Mouse (Mus musculus): ENCODE measurements at regions not wholly inside any gene's neighbourhood (a gene's known extent, or its start where the extent isn't known, plus 50 kb on each side); places are given as distances from the start of the nearest gene placed in this dataset.

DNA sequence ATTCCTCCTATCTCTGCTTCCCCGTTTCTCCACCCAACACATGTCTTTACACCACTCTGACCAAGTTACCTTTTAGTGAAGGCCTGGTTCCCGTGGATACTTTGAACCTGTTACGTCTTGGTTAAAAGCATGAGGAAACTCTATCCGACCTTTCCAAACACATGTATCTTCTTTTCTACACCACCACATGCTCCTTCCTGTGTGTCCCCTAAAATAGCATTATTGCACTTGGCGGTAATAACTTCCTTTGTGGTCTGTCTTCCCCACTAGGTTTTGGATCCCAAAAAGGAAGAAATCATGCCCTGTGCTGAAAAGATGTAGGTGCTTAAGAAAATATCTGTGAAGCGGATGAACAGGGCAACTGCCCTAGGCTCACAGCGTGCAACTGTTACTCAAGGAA is 153.1 kb downstream of the Tgfb2 start:
- Histone ChIP-seq H3K27me3 (ENCODE audit: control insufficient read depth, insufficient read depth, low read length) (no peaks in the 10 kb centered on the region; the same call in 1 of the 2 replicates), H3K27ac (ENCODE audit: insufficient read depth, low read length) (no peak overlapping the region), H3K4me3 (replicated peaks; ENCODE audit: insufficient read depth, low read depth, low read length) (no peak overlapping the region), H3K4me1 (ENCODE audit: control insufficient read depth, insufficient read depth, low read length) (no peaks in the 10 kb centered on the region)
- WGBS: 96% methylated on average over 7 of the region's 7 CpGs
- DNase-seq: no peak
- TF ChIP-seq POLR2A (IDR thresholded peaks at IDR 0.05; ENCODE audit: borderline replicate concordance, insufficient read depth, low read length): no peak
- no peak for TF ChIP-seq CTCF (IDR thresholded peaks at IDR 0.05; ENCODE audit: borderline replicate concordance, insufficient read depth, low read depth, low read length)

DNA sequence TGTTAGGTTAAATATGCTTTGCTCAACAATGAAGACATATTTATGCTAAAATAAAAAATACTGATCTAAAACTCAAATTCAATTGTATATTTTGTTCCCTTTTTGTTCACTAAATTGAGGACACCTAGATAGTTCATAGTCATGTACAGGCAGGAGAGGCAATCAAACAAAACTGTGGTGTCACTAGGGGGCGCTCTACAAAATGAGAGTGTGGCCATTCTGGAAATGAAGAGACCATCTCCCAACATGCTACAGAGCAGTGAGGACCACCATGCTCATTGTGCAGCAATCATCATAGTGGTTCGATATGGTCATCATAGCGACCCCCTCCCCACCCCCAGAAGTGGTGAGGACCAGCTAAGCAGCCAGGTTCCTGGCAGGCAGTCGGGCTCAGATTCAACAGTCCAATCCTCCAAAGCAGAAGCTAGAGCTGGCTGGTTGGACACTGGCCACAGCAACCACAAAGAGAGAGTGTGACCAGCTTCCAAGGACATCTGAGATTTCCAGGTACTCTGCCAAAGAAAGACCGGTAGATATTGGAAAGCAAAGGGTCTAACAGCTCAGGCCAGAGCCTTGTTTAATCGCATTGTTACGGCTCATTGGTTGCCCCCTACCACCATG is 155.4 kb downstream of the Tgfb2 start:
- no peaks in the 10 kb centered on the region for H3K4me1 ChIP-seq (ENCODE audit: control insufficient read depth, insufficient read depth, low read length)
- H3K4me3 ChIP-seq (replicated peaks; ENCODE audit: insufficient read depth, low read depth, low read length): no peak overlapping the region
- DNase-seq: peak; percentile 4 to 8
- no peak overlapping the region for H3K27ac ChIP-seq (ENCODE audit: insufficient read depth, low read length)
- WGBS: 12% methylated on average over 7 of the region's 7 CpGs
- H3K27me3 ChIP-seq (ENCODE audit: control insufficient read depth, insufficient read depth, low read length): no peaks in the 10 kb centered on the region; the same call in 1 of the 2 replicates
- TF ChIP-seq CTCF (IDR thresholded peaks at IDR 0.05; ENCODE audit: borderline replicate concordance, insufficient read depth, low read depth, low read length) (peak; percentile 14; the same call in 1 of the 2 replicates), POLR2A (IDR thresholded peaks at IDR 0.05; ENCODE audit: borderline replicate concordance, insufficient read depth, low read length) (no peak)

DNA sequence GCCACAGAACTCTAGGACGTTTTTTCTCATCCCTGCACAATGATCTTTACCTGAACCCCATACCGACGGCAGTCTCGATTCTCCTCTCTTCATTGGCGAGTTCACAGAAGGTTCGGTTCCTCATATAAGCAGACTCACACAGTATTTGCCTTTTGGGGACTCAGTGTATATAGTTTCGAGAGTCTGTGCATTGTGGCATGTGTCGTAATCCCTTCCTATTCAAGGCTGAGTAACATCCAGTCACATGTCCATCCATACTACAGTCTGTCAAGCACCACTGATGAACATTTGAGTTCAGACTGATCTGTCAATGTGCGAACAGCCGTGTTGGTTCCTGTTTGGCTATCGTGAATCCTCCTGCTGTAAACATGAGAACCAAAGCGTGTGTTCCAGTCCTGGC is 156.6 kb downstream of the Tgfb2 start:
- DNase-seq: no peak
- Histone ChIP-seq H3K4me1 (ENCODE audit: control insufficient read depth, insufficient read depth, low read length) (no peaks in the 10 kb centered on the region), H3K27ac (ENCODE audit: insufficient read depth, low read length) (no peak overlapping the region), H3K27me3 (ENCODE audit: control insufficient read depth, insufficient read depth, low read length) (no peaks in the 10 kb centered on the region; the same call in 1 of the 2 replicates), H3K4me3 (replicated peaks; ENCODE audit: insufficient read depth, low read depth, low read length) (no peak overlapping the region)
- 90% methylated on average over 12 of the region's 12 CpGs for WGBS
- TF ChIP-seq POLR2A (IDR thresholded peaks at IDR 0.05; ENCODE audit: borderline replicate concordance, insufficient read depth, low read length) (no peak), CTCF (IDR thresholded peaks at IDR 0.05; ENCODE audit: borderline replicate concordance, insufficient read depth, low read depth, low read length) (no peak)

DNA sequence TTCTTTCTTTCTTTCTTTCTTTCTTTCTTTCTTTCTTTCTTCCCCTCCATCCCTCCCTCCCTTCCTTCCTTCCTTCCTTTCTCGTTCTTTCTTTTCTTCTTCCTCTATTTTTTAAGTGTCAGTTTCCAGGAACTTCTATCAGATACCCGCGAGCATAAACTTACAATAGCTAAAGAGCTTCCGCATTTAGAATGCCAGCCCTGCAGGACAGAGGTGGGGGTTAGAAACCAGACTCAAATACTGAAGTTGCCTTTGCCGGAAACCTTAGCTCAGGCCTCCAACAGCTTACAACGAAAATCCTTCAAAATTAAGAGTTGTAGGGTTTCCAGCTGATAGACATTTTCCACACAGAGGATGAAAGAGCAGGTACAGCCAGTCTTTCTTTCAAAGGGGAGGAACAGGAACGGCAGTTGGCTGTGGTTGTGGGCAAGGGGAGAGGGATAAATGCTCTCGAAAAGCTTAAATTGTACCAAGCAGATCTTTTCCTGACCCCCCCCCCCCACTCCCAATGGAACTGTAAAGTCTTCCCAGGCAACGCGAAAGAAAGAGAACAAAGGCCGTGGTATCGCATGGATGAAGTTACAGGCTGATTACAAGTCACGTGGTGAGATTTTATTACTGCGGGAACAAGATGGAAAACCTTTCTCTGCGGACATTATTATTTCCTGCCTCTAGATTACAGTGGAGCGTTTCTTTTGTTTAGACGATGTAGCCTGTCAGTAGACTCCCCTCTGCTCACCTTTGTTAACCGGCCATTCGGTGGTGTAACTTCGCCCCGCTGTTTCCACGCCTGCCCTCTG is 159.2 kb downstream of the Tgfb2 start:
- WGBS: 54% methylated on average over 22 of the region's 22 CpGs
- H3K4me1 ChIP-seq (ENCODE audit: control insufficient read depth, insufficient read depth, low read length): no peaks in the 10 kb centered on the region
- H3K4me3 ChIP-seq (replicated peaks; ENCODE audit: insufficient read depth, low read depth, low read length): no peak overlapping the region
- TF ChIP-seq CTCF (IDR thresholded peaks at IDR 0.05; ENCODE audit: borderline replicate concordance, insufficient read depth, low read depth, low read length) (no peak), POLR2A (IDR thresholded peaks at IDR 0.05; ENCODE audit: borderline replicate concordance, insufficient read depth, low read length) (no peak)
- no peaks in the 10 kb centered on the region; the same call in 1 of the 2 replicates for H3K27me3 ChIP-seq (ENCODE audit: control insufficient read depth, insufficient read depth, low read length)
- H3K27ac ChIP-seq (ENCODE audit: insufficient read depth, low read length): no peak overlapping the region
- DNase-seq: no peak

DNA sequence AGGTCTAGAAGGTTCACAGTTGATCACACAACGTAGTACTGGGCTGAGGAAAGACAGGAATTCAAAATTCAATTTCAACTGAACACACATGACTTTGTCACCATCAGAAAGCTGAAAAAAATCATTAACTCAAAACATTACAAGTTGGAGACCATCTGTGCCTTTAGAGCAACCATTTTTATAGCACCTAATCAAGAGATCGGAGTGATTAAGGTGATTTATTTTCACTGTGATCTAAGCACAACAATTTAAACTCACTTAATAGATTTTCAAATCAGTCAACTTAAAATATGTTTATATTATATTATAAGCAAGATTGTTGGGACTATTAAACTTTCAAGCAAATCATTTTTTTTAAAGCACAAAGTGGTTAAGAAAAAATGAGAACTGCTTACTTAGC is 165.7 kb downstream of the Tgfb2 start:
- 96% methylated on average over 2 of the region's 2 CpGs for whole genome bisulfite sequencing
- no peak overlapping the region for H3K4me3 ChIP-seq (replicated peaks; ENCODE audit: insufficient read depth, low read depth, low read length)
- H3K27me3 ChIP-seq (ENCODE audit: control insufficient read depth, insufficient read depth, low read length): no peaks in the 10 kb centered on the region
- DNase-seq: no peak
- no peaks in the 10 kb centered on the region for H3K4me1 ChIP-seq (ENCODE audit: control insufficient read depth, insufficient read depth, low read length)
- no peak overlapping the region for H3K27ac ChIP-seq (ENCODE audit: insufficient read depth, low read length)
- TF ChIP-seq CTCF (IDR thresholded peaks at IDR 0.05; ENCODE audit: borderline replicate concordance, insufficient read depth, low read depth, low read length) (no peak), POLR2A (IDR thresholded peaks at IDR 0.05; ENCODE audit: borderline replicate concordance, insufficient read depth, low read length) (no peak)

DNA sequence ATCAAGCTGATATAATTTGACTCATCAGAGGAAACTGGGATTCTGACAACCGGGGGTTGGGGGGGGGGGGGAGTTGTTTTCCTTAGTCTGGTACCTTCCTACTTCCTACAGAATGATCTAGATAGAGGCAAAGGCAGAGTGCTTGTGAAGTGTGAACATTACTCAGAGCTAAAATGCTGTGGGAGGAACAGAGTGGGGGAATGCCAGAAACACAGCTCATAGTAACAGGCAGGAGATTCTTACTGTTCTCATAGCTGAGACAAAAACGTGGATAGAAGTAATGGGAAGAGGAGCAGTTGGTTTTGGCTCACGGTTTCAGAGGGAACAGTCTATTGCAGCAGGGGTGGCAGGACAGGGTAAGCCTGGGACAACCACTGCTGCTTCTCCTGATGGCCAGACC is 167.6 kb downstream of the Tgfb2 start:
- H3K4me1 ChIP-seq (ENCODE audit: control insufficient read depth, insufficient read depth, low read length): no peaks in the 10 kb centered on the region
- no peaks in the 10 kb centered on the region for H3K27me3 ChIP-seq (ENCODE audit: control insufficient read depth, insufficient read depth, low read length)
- TF ChIP-seq POLR2A (IDR thresholded peaks at IDR 0.05; ENCODE audit: borderline replicate concordance, insufficient read depth, low read length) (no peak), CTCF (IDR thresholded peaks at IDR 0.05; ENCODE audit: borderline replicate concordance, insufficient read depth, low read depth, low read length) (no peak)
- H3K4me3 ChIP-seq (replicated peaks; ENCODE audit: insufficient read depth, low read depth, low read length): no peak overlapping the region
- H3K27ac ChIP-seq (ENCODE audit: insufficient read depth, low read length): no peak overlapping the region
- whole genome bisulfite sequencing: 76% methylated on average over 3 of the region's 3 CpGs
- DNase-seq: no peak

DNA sequence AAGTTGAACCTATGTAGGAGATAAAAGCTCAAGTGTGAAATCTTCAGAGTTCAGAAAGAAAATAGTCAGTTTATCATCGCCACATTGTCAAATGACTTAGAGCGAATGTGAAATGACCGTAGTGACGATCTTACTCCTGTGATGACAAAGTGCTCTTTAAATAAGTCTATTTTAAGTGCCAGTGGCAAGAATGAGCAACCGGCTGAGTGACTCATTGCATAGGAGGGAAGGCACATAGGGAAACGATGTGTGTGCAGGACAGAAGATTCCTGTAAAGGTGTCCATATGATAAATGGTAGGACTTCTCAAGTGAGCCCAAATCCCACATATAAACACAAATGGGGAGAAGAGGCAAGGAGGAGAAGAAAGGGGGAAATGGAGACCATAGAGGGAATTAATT is 189.8 kb downstream of the Tgfb2 start:
- DNase-seq: no peak
- Histone ChIP-seq H3K27ac (ENCODE audit: insufficient read depth, low read length) (no peak overlapping the region), H3K4me3 (replicated peaks; ENCODE audit: insufficient read depth, low read depth, low read length) (no peak overlapping the region), H3K27me3 (ENCODE audit: control insufficient read depth, insufficient read depth, low read length) (no peaks in the 10 kb centered on the region; the same call in 1 of the 2 replicates), H3K4me1 (ENCODE audit: control insufficient read depth, insufficient read depth, low read length) (no peaks in the 10 kb centered on the region)
- no peak for TF ChIP-seq POLR2A (IDR thresholded peaks at IDR 0.05; ENCODE audit: borderline replicate concordance, insufficient read depth, low read length)
- TF ChIP-seq CTCF (IDR thresholded peaks at IDR 0.05; ENCODE audit: borderline replicate concordance, insufficient read depth, low read depth, low read length): no peak
- 92% methylated on average over 6 of the region's 6 CpGs for WGBS

DNA sequence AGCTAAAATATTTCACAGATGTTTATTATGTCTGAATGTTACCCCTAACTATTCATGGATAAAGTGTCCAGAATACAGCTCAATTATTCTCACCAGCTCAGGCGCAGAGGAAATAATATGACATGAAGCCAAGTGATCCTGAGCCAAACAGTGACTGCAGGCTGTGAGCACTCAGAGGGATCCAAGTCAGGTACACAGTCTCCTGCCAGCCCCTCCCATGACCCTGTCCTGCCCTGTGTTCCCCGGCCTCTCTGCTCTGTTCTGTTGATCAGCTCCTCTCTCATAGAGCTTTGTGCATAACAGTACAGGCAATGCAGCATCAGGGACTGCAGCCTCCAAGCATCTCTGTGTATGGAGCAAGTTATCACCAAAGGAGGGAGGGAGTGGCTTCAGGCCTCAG is 190.7 kb downstream of the Tgfb2 start:
- TF ChIP-seq CTCF (IDR thresholded peaks at IDR 0.05; ENCODE audit: borderline replicate concordance, insufficient read depth, low read depth, low read length): no peak
- no peak for TF ChIP-seq POLR2A (IDR thresholded peaks at IDR 0.05; ENCODE audit: borderline replicate concordance, insufficient read depth, low read length)
- Histone ChIP-seq H3K4me3 (replicated peaks; ENCODE audit: insufficient read depth, low read depth, low read length) (no peak overlapping the region), H3K27me3 (ENCODE audit: control insufficient read depth, insufficient read depth, low read length) (no peaks in the 10 kb centered on the region; the same call in 1 of the 2 replicates), H3K27ac (ENCODE audit: insufficient read depth, low read length) (no peak overlapping the region), H3K4me1 (ENCODE audit: control insufficient read depth, insufficient read depth, low read length) (no peaks in the 10 kb centered on the region)
- WGBS: 10% methylated on average over 2 of the region's 2 CpGs
- DNase-seq: no peak

Measured in cerebellum, adult 2 months (tissue).